Mouse (Mus musculus): ENCODE measurements around the gene Itgbl1. TPM values are rescaled to one million over a fixed set of nuclear protein-coding genes. Genes with fewer than 3 reads are reported as not detected.

Itgbl1 gene
- polyA plus RNA-seq, 1 experiment, result not detected

DNA sequence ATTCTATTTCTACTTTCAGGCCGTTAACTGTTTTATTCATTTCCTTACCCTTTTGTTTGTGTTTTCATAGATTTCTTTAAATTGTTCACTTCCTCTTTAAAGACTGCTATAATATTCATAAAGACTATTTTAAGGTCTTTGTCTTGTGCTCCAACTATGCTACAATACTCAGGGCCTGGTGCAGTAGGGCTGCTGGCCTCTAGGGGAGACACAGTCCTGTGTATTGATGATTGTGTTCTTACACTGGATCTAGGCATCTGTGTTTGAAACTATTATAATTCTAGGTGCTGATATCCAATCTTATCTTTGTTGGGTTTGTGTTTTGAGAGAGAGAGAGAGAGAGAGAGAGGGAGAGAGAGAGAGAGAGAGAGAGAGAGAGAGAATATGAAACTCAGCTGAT is 268.1 kb downstream of the Itgbl1 start:
- Histone ChIP-seq H3K4me1 (no peaks in the 10 kb centered on the region), H3K9me3 (peaks cover 7% of the 10 kb centered on the region), H3K27me3 (replicated peaks) (no peaks in the 10 kb centered on the region), H3K4me3 (replicated peaks) (no peak overlapping the region), H3K36me3 (replicated peaks; ENCODE audit: low read length) (no peaks in the 10 kb centered on the region)
- TF ChIP-seq FLI1 (IDR thresholded peaks at IDR 0.05; ENCODE audit: low read length), result no peak
- no peak for TF ChIP-seq GATA1 (IDR thresholded peaks at IDR 0.05; ENCODE audit: borderline replicate concordance, low read length)

DNA sequence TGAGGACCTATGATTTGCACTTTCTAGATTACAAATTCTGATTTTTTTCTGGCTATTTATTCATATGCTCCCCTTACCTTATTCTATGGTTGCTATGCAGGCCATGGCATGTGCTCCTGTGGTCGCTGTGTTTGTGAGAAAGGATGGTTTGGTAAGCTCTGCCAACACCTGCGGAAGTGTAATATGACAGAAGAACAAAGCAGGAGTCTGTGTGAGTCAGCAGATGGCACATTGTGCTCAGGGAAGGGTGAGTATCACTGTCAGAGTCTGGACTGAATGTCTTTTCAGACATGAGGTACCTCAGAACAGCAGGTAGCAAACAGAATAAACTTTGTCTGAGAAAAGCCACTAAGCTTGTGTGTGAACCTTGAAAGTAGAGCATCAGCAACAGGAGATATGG is 306.8 kb downstream of the Itgbl1 start:
- no peaks in the 10 kb centered on the region for H3K4me1 ChIP-seq
- H3K27me3 ChIP-seq (replicated peaks), result no peaks in the 10 kb centered on the region
- no peaks in the 10 kb centered on the region for H3K36me3 ChIP-seq (replicated peaks; ENCODE audit: low read length)
- no peak for TF ChIP-seq FLI1 (IDR thresholded peaks at IDR 0.05; ENCODE audit: low read length)
- TF ChIP-seq GATA1 (IDR thresholded peaks at IDR 0.05; ENCODE audit: borderline replicate concordance, low read length), result no peak
- H3K9me3 ChIP-seq, result no peaks in the 10 kb centered on the region
- H3K4me3 ChIP-seq (replicated peaks), result no peak overlapping the region

DNA sequence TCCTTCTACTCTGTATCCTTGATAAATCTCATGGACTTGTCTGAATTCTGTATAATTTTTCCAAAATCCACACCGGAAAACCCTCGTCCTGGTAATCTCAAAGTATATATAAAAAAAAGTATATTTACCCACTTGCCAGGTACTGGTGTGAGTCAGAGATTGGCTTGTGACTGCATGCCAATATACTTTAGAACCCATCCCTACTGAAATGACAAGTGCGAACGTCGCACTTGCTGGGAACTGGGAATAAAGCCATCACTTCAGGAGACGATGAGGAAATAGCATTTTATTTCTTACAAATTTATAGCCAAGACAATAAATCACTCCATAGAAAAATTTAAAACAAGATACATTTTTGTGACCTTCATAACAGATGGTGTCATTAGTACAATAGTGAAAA is 308.2 kb downstream of the Itgbl1 start:
- no peaks in the 10 kb centered on the region for H3K9me3 ChIP-seq
- H3K27me3 ChIP-seq (replicated peaks), result no peaks in the 10 kb centered on the region
- H3K4me1 ChIP-seq, result no peaks in the 10 kb centered on the region
- H3K4me3 ChIP-seq (replicated peaks), result no peak overlapping the region
- no peak for TF ChIP-seq FLI1 (IDR thresholded peaks at IDR 0.05; ENCODE audit: low read length)
- TF ChIP-seq GATA1 (IDR thresholded peaks at IDR 0.05; ENCODE audit: borderline replicate concordance, low read length), result no peak
- no peaks in the 10 kb centered on the region for H3K36me3 ChIP-seq (replicated peaks; ENCODE audit: low read length)

DNA sequence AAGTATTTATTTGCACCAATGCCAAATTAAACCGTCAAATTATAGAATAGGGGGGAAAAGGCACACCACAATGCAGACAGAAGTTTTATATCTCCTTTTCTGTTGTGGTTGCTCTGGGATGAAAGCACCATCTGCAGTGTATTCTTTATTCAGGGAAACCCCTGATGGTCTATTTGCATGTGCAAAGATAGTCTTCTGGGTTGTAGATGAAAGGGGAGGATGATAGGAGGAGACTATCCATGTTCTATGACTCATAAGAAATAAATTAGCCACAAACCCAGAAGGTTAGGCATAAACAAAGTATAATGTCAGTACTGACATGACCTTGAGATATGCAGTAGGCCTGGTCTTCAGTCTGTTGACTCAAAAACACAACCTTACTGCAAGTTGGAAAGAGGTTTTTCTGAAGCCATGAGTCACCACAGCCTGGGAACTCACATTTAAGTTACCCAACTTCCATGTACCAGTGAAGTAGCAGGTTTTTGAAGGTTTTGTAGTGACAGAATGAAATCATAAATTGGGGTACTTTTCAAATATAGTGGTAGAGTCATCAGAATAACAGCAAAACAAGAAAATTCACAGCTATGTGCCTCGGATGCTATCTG is 330.9 kb downstream of the Itgbl1 start:
- no peaks in the 10 kb centered on the region for H3K36me3 ChIP-seq (replicated peaks; ENCODE audit: low read length)
- no peaks in the 10 kb centered on the region for H3K9me3 ChIP-seq
- no peaks in the 10 kb centered on the region for H3K4me1 ChIP-seq
- no peak overlapping the region for H3K4me3 ChIP-seq (replicated peaks)
- H3K27me3 ChIP-seq (replicated peaks), result no peaks in the 10 kb centered on the region
- no peak for TF ChIP-seq FLI1 (IDR thresholded peaks at IDR 0.05; ENCODE audit: low read length)
- no peak for TF ChIP-seq GATA1 (IDR thresholded peaks at IDR 0.05; ENCODE audit: borderline replicate concordance, low read length)

Other genes starting within 250 kb of the Itgbl1 start
- gene Nalcn, start 32.8 kb upstream of the Itgbl1 start, polyA plus RNA-seq (2012; ENCODE audit: insufficient read depth, low replicate concordance), result 0.83 TPM in 1 of 2 replicates, not detected in the other